Mouse (Mus musculus) kidney, adult 8-10 months (tissue): ENCODE data around the gene Evx1.

Source experiments
- DNase-seq, 2 experiments: peaks; one replicate each; pipeline ENCODE4 v3.0.0; 2022

Gene Evx1

GRCm38 (mm10) chr6:52313391-52314303 lies at the start of gene Evx1:
Gene Evx1 (plus strand): TSS chr6:52313498.
- DNase-seq, result no peak

- no peak for DNase-seq
Measured at GRCm38 (mm10) chr6:52264106-52264790, 49.0 kb upstream of the Evx1 start.

- no peak for DNase-seq
Measured at GRCm38 (mm10) chr6:52265306-52265912, 47.9 kb upstream of the Evx1 start.

- DNase-seq, result no peak
Measured at GRCm38 (mm10) chr6:52265913-52266665, 47.2 kb upstream of the Evx1 start.

- DNase-seq, result no peak
Measured at GRCm38 (mm10) chr6:52266666-52266985, 46.7 kb upstream of the Evx1 start.

GRCm38 (mm10) chr6:52267221-52267620 lies 46.1 kb upstream of the Evx1 start:
- no peak for DNase-seq

GRCm38 (mm10) chr6:52267691-52268090 lies 45.6 kb upstream of the Evx1 start:
- no peak for DNase-seq

- DNase-seq, result no peak
Measured at GRCm38 (mm10) chr6:52268341-52268740, 45.0 kb upstream of the Evx1 start.

- DNase-seq, result no peak
Measured at GRCm38 (mm10) chr6:52268756-52269155, 44.5 kb upstream of the Evx1 start.

- peak; percentile 59 to 67 for DNase-seq
Measured at GRCm38 (mm10) chr6:52270494-52271480, 42.5 kb upstream of the Evx1 start.

- no peak for DNase-seq
Measured at GRCm38 (mm10) chr6:52272766-52273655, 40.3 kb upstream of the Evx1 start.

GRCm38 (mm10) chr6:52273656-52274280 lies 39.5 kb upstream of the Evx1 start:
- DNase-seq, result no peak

- no peak for DNase-seq
Measured at GRCm38 (mm10) chr6:52274576-52274975, 38.7 kb upstream of the Evx1 start.

- DNase-seq, result no peak
Measured at GRCm38 (mm10) chr6:52275563-52276280, 37.6 kb upstream of the Evx1 start.

GRCm38 (mm10) chr6:52276382-52276781 lies 36.9 kb upstream of the Evx1 start:
- DNase-seq, result no peak

GRCm38 (mm10) chr6:52276920-52277319 lies 36.4 kb upstream of the Evx1 start:
- DNase-seq, result no peak

GRCm38 (mm10) chr6:52281084-52281483 lies 32.2 kb upstream of the Evx1 start:
- DNase-seq, result no peak

- no peak for DNase-seq
Measured at GRCm38 (mm10) chr6:52283896-52284295, 29.4 kb upstream of the Evx1 start.

- DNase-seq, result no peak
Measured at GRCm38 (mm10) chr6:52290186-52290585, 23.1 kb upstream of the Evx1 start.
